Mouse (Mus musculus) lung, postnatal 14 days (tissue): ENCODE data around the gene Sobp.

Experiments used
- DNase-seq: peaks from one replicate; pipeline ENCODE4 v3.0.0; 2021

The Sobp gene

DNA sequence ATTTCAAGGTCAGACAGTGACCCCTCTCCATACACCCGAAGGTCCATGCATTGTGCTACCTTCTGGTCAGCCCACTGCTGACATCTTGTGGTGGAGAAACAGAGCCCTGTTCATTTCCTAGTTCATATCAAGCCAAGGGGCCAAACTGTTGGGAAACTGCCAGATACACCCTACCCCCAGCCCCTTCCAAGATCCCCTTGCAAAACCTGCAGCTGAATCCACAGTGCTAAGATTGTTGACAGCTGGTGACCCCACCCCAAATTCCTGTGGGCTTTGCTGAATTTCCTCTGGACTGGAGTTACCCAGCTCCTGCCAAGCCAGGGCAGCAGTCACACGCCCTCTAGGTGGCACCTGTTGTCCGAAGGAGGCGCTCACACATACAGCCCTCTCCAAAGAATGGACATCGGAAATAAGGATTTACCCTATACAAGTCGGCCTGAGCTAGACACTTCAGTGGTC, 186.7 kb downstream of the Sobp start:
- peak; percentile 43 for DNase-seq

DNA sequence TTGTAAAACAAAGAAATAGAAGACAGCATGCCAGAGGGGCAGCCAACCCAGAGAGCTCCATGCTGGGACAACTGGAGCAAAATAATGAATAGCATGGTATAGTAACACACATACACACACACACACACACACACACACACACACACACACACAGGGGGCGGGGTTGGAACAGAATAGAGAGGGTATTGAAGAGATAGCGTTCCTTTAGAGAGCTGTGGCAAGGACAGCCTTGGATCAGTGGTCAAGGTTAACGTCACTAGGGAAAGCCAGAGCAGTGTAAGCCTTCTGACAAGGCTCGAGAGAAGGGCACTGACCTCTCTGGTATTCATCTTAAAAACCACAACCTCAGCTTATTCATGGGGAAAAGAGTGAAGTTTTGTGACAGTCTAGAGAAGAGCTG, 189.4 kb downstream of the Sobp start:
- DNase-seq: no peak

GRCm38 (mm10) chr10:42980999-42981757, 193.2 kb downstream of the Sobp start:
- no peak for DNase-seq

- no peak for DNase-seq
These were observed 196.0 kb downstream of the Sobp start for GRCm38 (mm10) chr10:42978346-42978745.

DNA sequence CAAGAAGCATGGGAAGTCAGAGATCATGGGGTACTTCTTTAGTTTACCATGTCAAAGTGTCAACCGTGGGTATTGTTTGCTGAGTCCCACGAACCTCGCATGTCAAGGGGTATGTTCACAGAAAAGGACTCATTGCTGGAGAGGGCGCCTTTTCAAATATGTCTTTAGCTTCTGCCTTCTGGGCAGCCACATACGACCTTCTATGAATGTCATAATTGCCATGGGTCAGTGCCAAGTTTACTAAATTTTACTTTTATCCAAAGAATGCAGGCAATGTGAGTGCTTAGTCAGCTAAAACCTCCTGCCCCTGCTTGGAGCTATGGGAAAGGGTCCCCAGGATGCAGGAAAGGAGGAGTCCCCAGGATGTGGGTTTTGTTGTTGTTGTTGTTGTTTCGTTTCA, 197.8 kb downstream of the Sobp start:
- DNase-seq: no peak

DNA sequence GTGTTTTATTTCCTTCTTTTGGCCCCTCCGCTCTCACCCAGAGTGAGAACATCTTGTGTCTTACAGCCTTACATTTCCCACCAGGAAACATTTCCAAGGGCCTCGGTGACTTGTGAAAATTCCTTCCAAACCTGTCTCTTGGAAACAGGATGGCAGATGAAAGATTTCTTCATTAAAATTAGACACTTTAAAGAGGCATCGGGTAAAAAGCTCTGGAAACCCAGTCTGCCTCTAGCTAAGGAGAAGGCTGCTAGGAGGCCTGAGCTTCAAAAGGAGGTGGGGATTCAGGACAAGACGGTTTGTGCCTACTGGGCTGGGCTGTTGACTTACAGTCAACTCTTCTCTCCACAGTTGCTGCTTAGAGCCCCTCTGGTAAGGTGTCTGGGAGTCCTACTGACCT, 200.8 kb downstream of the Sobp start:
- no peak for DNase-seq

- DNase-seq: peak; percentile 79
These were observed 201.7 kb downstream of the Sobp start for GRCm38 (mm10) chr10:42972504-42973172.

- DNase-seq: no peak
These were observed 206.0 kb downstream of the Sobp start for GRCm38 (mm10) chr10:42968332-42968731.

- no peak for DNase-seq
These were observed 211.3 kb downstream of the Sobp start for GRCm38 (mm10) chr10:42963061-42963460.

- peak; percentile 26 for DNase-seq
These were observed 211.7 kb downstream of the Sobp start for GRCm38 (mm10) chr10:42962655-42963054.

- no peak for DNase-seq
These were observed 212.1 kb downstream of the Sobp start for GRCm38 (mm10) chr10:42962181-42962601.

DNA sequence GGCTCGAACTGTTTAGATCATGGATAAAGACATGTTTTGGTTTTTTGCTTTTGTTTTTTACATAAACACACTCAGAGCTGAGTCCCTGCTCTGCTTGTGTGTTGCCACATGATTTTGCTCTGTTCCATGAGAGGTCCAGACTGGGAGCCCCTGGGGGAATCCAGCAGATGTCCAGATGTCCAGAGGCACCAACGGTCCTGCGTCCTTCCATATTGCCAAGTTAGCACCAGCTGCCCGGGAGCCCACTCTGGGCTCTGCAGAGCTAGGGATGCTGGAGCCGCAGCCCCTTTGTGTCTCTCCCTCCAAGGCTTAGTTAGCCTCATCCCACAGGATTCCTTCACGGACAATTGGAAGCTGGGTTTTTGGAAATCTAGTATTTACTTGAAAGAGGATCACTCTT, 212.6 kb downstream of the Sobp start:
- no peak for DNase-seq

GRCm38 (mm10) chr10:42958686-42959085, 215.6 kb downstream of the Sobp start:
- DNase-seq: no peak

DNA sequence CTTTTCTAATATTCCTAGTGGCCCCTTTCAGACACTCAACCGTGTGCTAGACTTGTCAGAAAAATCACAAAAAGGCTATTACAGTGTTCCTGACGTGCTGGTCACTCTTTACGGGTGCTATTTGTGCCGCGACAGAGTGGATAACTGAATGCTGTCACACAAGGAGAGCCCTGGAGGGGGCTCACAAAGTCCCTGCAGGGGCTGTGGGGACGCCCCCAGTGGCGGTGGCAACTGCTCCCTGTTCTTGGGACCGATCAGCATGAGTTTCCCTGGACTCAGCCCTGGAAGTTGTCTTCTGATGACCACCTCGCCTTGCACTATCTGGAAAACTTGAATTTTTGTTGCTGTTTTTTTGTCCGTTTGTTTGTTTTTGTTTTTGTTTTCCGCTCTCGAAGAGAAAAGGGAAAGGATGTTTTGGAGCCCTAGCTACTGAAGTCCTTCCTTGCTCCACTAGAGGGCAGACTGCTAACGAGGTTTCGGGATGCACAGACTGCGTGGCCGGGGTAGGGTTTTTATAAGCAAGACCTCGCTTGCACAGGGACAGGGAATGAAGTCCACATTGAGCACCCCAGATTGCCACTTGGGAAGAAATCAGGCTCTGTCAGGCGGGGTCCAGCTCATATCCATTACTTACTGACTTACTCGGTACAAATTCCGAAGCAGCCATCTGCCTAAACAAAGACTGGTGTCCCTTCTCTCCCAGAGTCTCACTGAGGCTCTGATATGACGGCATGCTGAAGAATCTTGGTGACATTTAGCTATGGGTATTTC, 216.3 kb downstream of the Sobp start:
- peak; percentile 74 for DNase-seq

DNA sequence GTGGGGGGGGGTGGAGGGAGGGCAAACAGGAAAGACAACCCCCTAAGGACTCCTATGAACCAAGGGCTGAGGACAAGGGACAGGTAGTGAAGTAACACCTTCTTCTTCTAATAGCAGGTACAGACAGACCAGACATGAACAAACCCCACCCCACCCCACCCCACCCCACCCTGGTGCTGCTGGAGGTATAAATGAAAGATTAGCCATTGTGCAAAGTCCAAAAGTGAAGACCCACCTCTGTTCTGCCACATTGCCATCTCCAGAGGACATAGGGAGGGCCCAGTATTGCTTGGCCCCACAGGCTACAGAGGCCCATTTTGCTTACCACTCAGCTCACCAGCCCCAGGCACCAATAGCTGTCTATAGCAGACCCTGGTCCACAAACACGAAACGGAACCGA, 219.1 kb downstream of the Sobp start:
- no peak for DNase-seq

GRCm38 (mm10) chr10:42953601-42954000, 220.7 kb downstream of the Sobp start:
- no peak for DNase-seq
